Mouse (Mus musculus): ENCODE data around the gene Zfp715.
"Not testable (repeated sequence)": the region's sequence is repeated elsewhere in the genome, so short reads cannot be mapped to it uniquely, and the experiment has no call there.

The Zfp715 gene

DNA sequence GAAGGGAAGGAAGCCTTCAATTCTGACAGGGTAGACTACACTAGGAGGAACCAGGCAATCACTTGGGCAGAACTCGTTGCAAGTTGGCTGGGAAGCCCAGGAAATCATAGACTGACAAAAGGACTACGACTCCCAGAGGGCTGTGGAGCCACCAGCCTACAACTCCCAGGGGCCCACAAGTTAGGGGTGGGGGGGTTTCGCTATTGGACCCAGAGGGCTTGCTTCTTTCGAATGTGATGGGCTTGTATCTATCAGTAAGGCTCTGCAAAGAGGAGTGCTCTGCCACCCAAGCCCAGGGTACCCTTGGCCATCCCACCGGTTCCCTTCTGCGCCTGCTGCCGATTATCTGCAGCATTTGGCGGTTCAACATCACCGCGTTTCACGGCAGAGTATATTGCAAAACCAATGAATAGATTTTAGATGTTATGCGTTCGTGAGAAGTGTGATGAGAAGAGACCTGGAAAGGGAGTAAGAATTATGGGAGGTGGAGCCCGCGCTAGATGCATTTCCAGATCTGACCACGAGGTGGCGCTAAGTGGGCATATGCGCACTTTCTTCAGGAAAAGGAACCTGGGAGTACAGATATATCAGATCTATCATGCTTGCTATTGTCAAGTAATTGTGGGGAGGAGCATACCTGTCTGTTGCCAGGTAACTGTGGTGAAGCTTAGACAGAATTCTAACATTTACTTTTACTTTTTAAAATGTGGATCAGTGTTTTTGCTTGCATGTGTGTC is 30.1 kb downstream of the Zfp715 start:
- DNase-seq = peak; percentile 76

DNA sequence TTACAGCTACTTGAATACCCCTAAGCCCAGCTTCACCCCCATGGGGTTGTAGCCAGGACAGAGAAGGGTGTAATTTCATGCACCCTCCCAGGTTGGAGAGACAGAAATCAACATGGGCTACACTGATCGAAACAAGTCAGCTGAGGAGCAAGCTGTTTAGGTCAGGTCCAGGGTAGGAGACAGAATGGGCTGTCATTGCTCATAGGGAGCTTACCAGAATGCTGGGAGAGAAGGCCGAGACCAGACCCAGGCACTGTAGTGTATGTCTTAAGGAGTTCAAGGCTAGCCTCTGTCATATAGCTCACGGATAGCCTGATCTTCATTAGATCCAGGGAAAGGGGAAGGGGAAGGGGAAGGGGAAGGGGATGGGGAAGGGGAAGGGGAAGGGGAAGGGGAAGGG is 30.6 kb downstream of the Zfp715 start:
- DNase-seq = peak; percentile 9

DNA sequence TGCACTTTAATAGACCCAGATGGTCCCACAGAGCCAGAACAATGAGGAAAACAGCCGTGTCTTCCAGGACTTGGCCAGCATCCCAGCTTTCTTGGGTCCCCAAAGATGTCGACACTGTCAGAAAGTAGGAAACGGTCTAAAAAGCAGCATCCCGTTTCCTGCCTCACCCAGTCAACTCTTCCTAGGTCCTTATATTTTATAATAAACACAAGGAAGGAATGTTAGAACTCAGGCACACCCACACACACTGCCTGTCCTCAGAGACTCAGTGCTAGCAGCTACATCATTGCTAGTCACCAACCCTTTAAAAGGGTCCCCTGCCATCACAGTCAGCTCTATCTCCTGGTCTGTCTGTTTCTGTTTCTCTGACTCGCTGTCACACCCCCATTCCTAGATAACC is 35.7 kb downstream of the Zfp715 start:
- DNase-seq = no peak

DNA sequence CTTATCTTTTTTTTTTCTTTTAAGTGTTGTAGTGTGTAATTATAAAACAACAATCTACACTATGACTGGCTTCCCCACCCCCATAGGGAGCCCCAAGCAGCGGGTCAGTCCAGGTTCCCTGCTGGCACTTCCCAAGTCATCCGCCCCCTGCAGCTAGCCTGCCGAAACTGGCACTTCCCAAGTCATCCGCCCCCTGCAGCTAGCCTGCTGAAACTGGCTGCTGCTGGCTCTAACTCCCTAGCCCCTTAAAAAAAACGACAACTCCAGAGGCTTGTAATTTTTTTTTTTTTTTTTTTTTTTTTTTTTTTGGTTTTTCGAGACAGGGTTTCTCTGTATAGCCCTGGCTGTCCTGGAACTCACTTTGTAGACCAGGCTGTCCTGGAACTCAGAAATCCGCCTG is 36.9 kb downstream of the Zfp715 start:
- DNase-seq = not testable (repeated sequence)

DNA sequence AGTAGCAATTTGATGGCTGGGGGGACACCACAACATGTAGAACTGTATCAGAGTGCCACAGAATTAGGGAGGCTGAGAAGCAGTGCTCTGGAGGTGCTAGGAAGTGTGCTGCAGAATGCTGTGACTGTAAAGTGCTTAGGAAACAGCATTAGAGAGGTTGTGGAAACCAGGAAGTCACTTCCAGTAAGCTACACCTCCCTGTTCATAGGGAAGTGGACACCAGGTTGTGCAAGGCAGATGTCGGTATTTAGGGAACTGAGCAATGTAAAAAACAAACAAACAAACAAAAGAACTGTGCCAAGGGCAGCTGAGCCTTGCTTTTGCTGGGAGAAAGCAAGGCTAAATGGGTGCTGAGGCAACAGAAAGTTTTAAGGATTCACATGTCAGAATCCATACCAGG is 39.6 kb downstream of the Zfp715 start:
- DNase-seq = no peak

DNA sequence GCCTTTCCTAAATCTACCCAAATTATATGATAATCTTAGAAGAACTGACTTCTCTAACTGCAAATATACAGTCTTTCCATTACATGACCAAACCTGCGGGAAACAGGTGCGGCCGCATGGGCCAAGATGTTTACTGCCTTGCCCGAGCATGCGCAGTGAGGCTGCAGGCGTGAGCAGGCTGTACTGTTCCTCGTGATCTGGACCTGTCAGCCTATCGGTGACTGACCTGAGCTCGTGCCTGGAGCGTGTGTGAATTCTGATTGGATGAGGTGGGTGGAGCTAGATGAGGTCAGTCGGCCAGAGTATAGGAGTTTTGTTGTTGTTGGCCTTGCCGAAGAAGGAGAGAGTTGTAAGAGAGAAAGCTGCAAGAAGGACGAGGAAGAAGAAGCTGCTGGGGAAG is 45.7 kb downstream of the Zfp715 start:
- not testable (repeated sequence) for DNase-seq

DNA sequence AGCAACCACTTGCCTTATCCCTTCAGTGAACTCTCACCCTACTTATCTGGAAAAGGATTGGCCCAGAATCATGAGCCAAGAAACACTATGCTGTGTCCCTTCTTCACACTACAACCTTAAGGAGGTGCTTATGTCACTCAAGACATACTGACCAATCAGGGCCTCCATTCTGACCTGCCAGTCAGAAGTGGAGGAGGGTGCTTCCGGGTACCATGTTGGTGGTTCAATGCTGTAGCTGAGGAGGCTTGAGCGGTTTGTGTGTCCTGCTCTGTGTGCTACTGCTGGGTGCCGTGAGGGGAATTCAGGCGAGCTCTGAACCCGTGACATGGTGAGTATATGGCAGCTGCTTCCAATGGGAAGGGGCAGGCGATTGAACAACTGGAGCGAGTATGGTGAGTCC is 59.6 kb downstream of the Zfp715 start:
- DNase-seq = no peak

DNA sequence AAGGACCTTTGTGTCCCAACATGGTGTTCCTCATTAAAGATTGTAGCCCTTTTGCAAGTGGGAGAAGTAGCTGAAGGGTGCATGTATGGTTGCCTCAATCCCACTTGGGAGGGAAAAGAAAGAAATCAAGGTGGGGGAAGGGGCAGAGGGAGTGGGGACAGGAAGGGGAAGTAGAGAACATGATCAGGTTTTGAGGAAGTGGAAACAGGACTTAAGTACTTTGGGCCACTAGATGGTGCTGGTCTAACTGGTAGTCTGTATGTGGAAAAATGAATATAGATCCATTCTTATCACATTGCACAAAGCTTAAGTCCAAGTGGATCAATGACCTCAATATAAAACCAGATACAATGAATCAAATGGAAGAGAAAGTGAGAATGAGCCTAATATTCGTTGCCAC is 62.4 kb downstream of the Zfp715 start:
- DNase-seq = not testable (repeated sequence)

Data from cerebellum, adult 9-11 months (tissue).